Mouse (Mus musculus) mature B cell (primary cell): ENCODE data around the gene Tns3.

Source experiments
- in situ Hi-C: fragments of 300-500 bp; cut with MboI; formaldehyde crosslinking; loops from 2 replicates; pipeline ENCODE4 v1.14.3; 2019

Gene Tns3

DNA sequence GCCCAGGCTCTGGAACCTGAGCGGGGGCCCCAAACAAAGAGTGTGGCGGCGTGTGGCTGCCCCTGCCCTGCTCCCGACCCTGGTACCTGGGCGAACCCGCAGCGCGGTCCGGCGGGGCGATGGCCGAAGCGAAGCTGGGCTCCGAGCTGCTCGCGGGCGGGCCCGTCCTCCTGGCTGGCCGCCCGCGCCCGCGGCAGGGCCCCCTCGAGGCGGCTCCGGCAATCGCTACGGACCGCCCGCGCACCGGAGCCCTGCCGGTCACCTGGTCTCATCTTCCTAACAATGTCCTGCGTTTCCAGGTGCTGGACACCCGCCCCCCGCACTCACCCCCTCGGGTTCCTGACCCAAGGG is at the start of gene Tns3:
TSS of gene Tns3 (minus strand) at position 143 of the 351 bp plus-strand sequence.
- in situ Hi-C loops = no loop called here

DNA sequence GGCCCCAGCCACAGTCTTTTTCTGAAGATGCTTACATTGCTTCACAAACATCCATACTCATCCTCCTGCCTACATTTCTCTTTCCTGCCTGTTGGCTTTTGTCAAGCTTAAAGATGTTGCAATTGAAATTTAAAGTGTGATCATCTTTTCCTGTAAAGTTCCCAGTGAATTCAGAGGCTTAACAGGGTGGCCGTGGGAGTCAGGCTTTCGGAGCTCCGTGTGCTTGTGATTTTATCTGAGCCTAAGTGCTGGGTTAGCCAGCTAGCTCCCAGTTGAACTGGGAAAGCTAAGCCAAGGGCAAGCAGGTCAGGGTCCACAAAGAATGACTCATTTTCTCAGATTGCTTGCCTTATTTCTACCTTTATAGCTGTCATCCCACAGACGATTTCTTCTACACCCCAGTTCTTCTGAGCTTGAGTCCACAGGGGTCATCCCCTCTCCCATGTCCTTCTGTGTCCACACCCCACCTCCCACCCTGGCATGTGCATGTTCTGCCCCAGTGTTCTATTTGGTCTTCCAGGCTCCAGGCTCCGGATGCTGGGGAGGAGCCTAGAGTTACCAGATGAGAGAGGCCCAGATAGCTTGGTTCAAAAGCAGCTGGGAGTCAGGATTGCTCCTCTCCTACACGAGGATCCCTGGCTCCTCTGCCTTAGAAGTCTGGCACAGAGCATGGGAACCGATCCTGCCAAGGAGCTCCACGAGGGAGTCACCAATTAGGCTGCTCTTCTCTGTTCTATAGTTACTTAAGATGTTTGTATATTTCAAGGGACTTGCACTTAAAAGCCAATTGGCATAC is 42.1 kb upstream of the Tns3 start:
- in situ Hi-C loops = no loop called here

DNA sequence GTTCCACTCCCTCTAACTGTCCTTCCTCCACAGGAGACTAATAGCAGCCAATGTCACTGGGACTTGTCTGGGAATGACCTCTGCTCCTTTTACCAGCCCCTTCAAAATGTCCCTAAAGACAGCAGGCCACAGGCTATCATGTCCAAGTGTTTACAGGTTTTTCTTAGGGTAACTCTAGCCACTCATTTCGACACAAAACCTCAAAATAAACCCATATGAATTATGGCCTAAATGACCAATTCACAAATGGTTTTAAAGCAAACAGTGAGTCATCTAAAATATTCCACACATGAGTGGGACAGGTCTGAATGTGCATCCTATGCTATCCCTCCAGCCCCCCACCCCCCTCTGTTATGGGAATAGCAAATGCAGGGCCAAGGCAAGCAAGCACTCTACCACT is 40.8 kb upstream of the Tns3 start:
- in situ Hi-C loops = no loop called here

DNA sequence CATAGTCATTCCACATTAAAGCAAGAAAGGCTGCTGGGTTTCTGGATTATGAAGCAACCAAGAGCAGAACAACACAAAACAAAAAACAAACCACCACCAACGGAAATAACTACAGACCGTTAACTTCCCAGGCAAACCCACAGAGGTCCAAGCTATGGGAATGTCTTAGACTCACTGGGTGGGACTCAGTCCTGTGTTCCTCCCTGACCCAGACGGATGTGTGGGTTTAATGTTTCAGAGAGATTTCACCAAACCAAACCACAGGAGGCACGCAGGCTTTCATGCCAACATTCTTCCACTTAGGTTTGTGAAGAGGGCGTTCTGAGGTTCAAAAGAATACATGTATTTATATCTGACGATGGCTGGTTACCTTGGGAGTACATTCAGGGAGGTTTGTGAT is 39.5 kb upstream of the Tns3 start:
- in situ Hi-C loops = no loop called here

DNA sequence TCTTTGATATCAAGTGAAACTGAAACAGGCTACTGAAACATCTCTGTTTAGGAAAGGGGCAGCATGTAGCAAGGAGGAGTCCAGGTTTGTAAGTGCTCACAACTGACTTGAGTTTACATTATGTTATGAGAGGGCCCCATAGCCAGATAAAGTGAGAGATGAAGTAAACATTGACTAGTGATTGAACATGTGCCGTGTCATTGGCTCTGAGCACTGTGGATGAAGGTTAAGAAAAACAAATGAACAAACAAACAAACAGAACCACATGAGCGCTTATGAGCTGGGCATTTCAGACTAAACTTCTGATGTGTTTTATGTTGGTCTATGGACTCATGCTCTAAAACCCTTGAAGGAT is 38.2 kb upstream of the Tns3 start:
- in situ Hi-C loops = no loop called here

DNA sequence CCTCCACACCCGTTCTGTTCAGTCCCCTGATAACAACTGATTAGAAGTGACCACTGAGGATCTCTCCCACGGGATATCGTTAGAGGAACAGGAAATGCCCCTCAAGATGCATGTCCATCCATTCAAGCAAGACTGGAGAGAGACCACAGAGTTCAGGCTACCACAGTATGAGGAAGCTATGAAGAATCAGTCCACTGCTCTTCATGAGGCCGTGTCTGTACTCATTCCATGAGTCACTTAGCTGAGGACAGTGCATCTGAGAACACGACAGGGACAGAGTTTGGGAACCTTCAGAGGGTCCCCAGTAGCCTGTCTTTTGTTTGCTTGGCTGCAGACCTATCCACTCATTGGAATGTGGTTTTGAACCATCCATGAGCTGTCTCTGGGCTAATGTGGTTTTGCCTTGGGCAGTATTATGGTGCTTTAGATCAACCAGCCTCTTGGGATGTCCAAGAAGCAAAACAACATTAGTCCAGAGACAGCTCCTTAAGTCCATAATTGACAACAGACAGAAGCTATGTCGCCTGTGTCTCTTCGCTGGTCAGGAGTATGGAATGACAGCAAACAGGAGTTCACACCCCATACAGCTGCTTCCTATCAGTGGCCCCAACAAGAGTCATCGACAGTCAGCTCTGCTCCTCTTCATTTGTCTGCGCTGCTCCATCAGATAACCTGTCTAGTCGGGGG is 37.7 kb upstream of the Tns3 start:
- in situ Hi-C loops = no loop called here

DNA sequence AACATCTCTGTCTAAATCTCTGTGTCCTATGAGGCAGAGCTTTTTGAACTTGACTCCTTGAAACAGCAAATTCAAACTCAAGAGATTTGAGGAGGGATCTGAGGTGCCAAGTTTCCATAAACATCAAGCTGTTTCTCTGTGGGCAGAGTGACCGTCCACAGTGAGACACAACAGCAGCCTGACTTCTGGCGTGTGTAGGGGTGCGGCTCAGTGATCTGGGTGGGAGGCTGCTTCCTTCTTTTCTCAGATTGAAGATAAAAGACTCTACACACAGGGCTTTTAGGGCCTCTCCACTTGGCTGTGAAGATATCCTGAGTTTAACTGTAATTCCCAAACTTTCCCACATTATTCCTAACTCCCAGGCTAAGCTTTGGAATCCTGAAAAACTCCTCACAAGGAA is 37.1 kb upstream of the Tns3 start:
- in situ Hi-C loops = no loop called here

DNA sequence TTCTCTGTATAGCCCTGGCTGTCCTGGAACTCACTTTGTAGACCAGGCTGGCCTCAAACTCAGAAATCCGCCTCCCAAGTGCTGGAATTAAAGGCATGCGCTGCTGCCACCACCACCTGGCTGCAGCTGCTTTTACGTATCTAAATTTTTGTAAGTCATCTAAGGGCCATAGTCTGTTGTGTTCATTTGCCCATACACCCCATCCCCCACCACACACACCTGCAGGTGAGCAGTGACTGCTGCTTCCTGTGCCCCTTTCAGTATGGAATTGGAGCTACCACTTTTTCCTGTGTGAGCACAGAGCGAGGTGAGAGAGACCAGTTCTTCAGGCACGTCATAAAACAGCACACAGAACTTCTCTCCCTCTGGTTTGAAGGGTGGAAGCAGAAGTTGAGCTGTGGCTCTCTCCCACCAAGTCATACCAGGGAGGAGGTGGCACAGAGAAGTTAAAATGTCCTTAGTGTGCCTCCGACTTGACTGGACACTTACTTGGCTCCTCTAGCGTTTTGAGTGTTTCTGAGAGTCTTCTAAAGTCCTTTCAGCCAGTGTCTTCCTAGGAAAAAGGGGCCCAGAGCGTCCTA is 36.4 kb upstream of the Tns3 start:
- in situ Hi-C loops = no loop called here

DNA sequence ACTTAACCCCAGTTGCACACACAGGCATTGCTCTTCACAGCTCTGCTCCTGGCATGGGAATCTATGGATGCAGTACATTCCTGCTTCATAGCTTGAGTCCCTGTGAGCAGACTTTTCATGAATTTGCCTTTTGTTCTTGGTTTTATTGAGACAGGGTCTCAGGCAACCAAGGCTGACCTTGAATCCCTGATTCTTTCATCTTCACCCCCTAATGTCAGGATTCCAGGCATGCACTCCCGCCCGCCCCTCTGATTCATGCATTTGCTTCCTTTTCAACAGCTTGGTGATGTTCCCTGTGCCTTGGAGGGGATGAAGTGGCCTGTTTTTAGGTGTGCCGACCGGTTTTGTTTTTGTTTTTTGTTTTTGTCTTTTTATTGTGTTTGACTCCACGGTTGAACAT is 35.4 kb upstream of the Tns3 start:
- in situ Hi-C loops = no loop called here

DNA sequence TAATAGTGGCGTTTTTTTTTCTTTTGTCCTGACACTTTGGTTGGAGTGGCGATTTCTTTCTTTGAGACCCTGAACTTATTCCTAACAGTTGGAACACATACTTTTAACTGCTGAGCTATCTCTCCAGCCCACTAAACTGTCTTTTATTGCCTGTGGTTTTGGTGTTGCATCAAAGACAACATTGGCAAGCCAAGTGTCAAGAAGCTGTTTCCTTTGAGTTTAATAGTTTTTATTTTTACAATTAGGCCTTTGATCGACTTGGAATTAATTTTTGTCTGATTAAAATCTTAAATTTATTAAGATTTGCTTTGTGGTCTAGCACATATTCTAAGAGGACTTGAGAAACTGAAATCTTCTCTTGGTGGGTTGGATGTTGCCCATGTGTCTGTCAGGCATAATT is 33.3 kb upstream of the Tns3 start:
- in situ Hi-C loops = no loop called here

DNA sequence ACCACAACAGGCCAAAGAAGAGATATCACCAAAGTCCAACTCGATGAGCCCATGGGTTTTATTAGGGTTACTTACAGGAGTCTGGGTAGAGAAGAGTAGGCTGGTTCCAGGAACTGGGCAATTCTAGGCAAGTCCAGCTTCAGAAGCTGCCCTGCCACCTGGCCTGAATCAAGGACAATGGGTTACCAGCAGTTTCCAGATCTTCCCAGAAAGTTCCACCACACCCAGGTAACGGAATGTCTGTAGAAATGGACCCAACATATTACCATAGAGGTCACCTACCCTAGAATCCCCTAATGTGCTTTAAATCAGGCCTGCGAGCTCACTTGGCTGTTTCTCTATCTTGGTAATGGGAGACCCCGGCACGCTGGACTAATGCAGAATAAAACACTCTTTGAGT is 29.8 kb upstream of the Tns3 start:
- in situ Hi-C loops = no loop called here

DNA sequence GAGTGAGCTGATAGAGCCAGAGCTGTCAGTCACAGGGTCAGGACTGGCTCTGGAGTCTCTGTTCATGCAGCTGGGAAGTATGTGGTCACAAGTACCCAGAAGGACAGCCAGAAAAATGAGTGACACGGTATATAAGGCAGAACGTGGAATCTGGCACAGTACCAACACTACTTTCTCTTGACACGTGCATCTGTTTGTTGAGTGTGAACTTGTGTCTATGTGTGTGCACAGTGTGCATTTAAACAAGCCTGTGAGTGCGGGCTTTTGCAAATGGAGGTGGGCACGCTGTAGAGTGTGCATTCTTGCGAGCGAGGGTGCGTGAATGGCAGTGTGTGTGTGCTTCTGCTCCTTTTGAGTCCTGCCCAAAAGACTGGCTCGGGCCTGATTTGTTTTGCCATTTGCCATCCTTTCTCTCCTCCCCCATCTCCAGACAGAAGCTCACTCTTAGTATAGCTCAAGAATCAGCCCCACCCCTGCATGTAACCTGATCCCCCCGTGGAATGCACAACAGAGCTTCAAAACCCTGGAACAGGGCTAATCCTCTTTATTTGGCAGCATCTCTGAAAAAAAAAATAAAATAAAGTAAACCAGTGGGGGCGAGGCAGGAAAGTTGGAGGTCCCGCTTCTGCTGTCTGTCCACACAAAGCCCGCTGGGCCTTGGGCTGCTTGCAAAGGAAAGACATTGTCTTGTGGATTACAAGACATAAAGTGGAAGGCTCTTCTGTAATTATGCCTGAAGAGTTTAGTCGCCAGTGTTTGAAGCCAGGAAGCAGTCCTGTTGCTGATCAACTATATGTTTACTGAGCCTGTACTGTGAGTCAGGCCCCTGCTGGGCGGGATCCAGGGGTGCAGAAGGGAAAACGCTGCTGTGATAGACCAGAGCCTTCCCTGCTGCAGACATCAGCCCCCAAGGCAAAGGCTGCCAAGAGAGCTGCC is 28.5 kb upstream of the Tns3 start:
- in situ Hi-C loops = no loop called here

DNA sequence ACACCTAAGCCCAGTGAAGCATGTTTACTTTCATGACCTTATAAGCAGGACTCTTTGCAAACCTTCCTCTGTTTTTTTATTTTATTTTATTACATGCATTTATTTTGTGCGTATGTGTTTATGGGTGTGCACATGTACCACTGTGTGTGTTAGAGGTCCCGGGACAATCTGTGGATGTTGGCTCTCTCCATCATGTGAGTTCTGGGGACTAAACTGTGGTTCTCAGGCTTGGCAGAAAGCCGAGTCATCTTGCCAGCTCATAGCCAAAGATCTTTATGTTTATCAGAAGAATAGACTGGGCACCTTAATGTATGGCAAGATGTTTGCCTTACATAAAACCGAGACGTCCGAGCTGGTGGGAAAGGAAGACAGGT is 27.8 kb upstream of the Tns3 start:
- in situ Hi-C loops = no loop called here

DNA sequence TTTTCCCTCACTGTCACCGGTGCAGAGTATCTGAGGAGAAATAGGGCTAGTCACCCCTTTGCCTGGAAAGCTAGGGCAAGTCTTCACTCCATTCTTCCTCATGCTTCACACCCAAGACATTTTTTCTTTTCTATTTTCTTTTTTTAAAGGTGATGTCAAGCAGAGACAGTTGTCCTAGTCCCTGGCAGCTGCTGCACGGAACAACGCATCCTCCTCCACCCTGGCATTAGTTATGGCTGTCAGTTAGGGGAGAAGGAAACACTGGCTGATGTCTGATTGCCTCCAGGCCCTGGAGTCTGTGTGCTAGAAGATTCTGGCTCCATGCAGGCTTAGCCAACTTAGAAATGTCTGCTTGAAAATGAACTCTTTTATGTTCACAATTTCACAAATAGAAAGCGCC is 27.3 kb upstream of the Tns3 start:
- in situ Hi-C loops = no loop called here

DNA sequence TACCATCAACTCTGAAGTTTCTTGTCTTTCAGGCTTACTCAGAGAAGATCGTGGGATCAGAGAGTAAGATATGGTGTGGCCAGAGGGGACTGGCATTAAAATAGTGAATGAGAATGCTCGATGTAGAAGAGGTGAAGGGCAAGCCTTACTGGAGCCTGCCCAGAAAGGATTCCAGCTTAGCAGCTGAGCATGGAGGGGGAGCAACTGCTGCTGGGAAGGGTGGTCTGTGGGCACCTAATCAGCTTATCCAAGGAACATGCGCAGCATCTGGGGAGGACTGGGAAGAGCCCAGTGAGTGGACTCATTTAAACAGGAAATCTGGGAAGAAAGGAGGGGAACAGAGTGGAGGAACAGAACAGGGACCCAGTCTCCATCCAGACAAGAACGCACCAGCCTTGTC is 26.3 kb upstream of the Tns3 start:
- in situ Hi-C loops = no loop called here

DNA sequence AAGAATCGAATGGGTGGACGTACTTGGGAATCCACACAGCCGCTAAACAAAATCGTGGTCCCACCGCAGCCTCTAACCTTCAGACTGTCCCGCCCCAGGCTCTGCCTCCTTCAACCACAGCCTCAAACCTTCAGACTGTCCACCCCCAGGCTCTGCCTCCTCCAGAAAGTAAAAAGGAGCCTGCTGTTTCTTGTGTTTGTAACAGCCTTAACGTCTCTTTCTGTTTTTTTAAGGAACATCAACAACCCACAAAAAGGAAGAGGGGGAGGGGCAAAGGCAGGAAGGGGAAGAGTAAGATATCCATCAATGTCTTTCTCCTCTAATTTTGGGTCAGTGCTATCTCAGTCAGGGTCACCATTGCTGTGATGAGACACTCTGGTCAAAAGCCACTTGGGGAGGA is 25.2 kb upstream of the Tns3 start:
- in situ Hi-C loops = no loop called here

DNA sequence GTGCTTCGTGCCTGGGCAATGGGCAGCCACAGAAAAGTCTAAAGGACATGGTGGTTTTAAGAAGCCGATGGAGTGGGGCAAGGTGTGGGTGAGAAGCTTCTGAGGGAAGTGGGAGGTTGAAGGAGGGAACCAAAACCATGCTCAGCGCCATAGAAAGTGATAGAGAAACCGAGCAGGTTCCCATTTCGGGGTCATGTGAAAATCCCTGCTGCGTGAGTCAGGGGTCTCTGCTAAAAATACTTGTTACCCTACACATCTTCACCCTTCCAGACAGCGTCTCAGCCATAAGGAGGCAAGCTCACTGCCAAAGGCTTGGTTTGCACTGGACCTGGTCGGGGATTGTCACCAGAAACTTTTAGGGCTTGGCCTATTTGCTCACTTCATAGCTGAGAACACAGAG is 24.6 kb upstream of the Tns3 start:
- in situ Hi-C loops = no loop called here

DNA sequence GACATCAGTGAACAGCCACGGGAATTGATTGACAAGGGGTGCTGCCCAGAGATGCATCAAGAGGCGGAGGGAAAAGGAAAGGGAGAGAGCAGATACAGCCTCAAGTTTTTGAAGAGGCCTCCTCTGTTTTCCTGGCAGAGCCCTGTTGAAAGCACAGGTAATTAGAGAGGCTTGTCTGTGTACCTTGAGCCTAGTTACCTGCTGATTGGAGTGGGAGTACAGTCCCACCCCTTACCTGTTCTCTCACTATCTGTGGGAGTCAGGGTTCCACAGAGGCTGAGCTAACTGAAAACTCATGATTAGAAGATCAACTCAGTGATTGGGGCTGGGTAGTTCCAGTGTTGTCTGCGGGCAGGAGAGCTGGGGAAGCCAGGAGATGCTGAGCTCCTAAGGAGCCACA is 22.2 kb upstream of the Tns3 start:
- in situ Hi-C loops = no loop called here

DNA sequence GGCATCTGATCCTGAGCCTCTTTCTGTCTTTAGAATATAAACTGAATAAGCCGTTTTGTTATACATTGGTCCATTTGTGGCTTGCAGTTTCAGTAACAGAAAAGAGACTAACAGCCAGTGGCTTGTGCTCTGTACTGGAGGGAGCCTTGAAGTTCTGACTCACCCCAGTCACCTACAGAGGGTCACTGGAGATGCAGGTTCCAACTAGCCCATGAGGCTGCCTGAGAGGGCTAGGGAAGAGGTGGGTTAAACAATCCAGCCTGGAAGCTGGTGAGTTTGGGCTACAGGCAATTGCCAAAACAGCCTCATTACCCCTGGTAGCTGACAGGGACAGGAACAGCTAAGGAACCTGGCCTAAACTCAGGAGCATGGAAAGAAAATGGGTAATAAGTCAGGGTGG is 21.7 kb upstream of the Tns3 start:
- in situ Hi-C loops = no loop called here

DNA sequence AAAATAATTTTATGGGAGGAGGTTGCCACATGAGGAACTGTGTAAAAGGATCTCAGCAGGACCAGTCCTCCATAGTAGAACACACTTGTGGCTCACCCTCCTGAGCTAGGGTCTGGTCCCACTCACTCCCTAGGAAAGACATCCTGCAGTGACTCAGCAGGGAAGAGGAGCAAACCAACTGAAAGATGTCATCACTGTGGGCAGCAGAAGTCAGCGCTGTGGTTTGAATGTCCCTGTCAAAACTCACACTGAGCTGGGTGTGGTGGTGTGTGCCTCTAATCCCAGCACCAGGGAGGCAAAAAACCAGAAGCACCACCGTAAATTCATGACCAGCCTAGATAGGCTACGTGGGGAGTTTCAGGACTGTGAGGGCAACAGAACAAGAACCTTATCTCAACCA is 20.9 kb upstream of the Tns3 start:
- in situ Hi-C loops = no loop called here

DNA sequence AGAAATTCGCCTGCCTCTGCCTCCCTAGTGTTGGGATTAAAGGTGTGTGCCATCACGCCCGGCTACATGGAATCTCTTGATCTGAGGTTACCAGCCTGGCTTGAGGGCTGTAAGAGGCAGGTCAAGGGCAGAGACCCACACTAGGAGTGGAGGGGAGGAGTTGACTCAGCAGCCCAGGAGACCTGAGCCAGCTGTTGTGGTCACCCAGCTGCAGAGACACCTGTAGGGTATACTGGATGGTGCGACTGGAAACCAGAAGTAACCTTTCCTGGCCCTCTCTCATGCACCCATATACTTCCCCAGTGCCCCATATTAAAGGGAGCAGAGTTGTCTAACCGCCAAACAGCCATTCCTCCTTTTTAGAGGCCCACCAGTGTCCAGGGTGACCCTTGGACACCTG is 19.9 kb upstream of the Tns3 start:
- in situ Hi-C loops = no loop called here

DNA sequence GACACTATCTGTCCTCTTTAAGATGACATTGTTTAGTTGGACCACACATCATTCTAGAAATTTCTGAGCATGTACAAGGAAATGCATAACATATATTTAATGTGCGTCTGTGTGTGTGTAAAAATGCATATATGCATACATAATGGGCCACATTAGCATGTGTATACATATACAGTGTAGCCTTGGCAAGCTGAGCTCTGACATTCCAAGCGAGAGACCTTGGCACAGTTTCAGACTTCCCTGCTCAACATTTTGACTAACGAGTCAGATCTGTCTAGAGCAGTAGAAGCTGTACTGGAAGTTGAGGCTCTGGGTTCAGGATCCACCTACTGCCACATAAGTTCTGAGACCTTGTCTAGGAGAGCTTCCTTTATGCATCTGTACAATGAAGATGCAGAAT is 17.0 kb upstream of the Tns3 start:
- in situ Hi-C loops = no loop called here

DNA sequence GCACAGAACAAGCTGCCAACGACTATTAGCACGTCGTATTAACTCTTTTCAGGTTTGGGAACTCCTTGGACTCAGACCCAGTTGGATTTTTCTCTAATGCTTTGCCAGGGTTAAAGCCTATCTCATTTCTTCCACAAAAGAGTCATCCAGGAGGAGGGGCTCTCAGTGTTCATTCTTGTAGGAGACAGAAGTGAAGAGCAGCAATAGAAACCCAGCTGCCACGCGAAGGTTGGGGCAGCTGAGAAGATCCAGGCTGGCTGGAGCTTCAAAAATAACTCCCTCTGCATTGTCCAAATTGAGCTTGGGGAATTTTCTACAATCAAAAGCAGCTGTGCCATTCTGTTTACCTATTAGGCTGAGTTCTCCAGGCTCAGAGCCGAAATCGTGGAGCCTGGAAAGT is 16.3 kb upstream of the Tns3 start:
- in situ Hi-C loops = no loop called here
